Mouse (Mus musculus) thymus, adult 2 months (tissue): Measurements from ENCODE around the gene Rasa3. TPM values are rescaled to one million over a fixed set of nuclear protein-coding genes. Genes with fewer than 3 reads are reported as not detected.

Experiments
- DNase-seq: peaks from one replicate; pipeline ENCODE4 v3.0.0; 2021
- H3K27ac ChIP-seq: fragments of 200-500 bp; 2 replicates; pipeline ENCODE4 v1.5.1; 2012; ENCODE audit warnings: low read length, control low read depth; ENCODE audit not compliant: control insufficient read depth, insufficient read depth
- H3K27me3 ChIP-seq: fragments of 200-500 bp; 2 replicates; pipeline ENCODE4 v1.6.1; 2012; ENCODE audit warnings: mild to moderate bottlenecking, low read length, moderate library complexity, mixed read lengths; ENCODE audit not compliant: control insufficient read depth, insufficient read depth
- H3K36me3 ChIP-seq: fragments of 200-500 bp; 2 replicates; pipeline ENCODE4 v1.6.1; 2012; ENCODE audit warnings: mild to moderate bottlenecking, low read length, moderate library complexity; ENCODE audit not compliant: control insufficient read depth, insufficient read depth
- H3K4me1 ChIP-seq: fragments of 200-500 bp; replicated peaks from 2 replicates; pipeline ENCODE4 v1.6.1; 2012; ENCODE audit warnings: low read length; ENCODE audit not compliant: control insufficient read depth, insufficient read depth
- H3K4me3 ChIP-seq: fragments of 200-500 bp; 2 replicates; pipeline ENCODE4 v1.5.1; 2012; ENCODE audit warnings: mild to moderate bottlenecking, low read length, control low read depth, moderate library complexity; ENCODE audit not compliant: control insufficient read depth, insufficient read depth
- CTCF ChIP-seq: fragments of 200-500 bp; IDR thresholded peaks from 2 replicates; pipeline ENCODE4 v1.5.1; 2012; ENCODE audit warnings: mild to moderate bottlenecking, control low read depth, low read length, moderate library complexity, borderline replicate concordance; ENCODE audit not compliant: control insufficient read depth, poor library complexity, insufficient read depth; ENCODE audit errors: extremely low read depth
- POLR2A ChIP-seq: fragments of 200-500 bp; IDR thresholded peaks from 2 replicates; pipeline ENCODE4 v1.6.1; 2012; ENCODE audit warnings: mild to moderate bottlenecking, low read length, control low read depth, moderate library complexity; ENCODE audit not compliant: control insufficient read depth, poor library complexity, insufficient read depth; ENCODE audit errors: extremely low read depth
- WGBS: fragments of 180-500 bp; shearing (Covaris S2); methylation state at CpG from one replicate; pipeline ENCODE4 v1.1.7; 2018; 5-methylcytosine and 5-hydroxymethylcytosine counted together
- polyA plus RNA-seq: library from polyadenylated mRNA; depleted of rRNA; stranded (reverse); fragments of >200 nt; gene quantifications from 2 replicates; pipeline ENCODE4 v1.2.3, GENCODE M21; 2012; rRNA removed

The Rasa3 gene
- polyA plus RNA-seq, 1 experiment, result 57.5 TPM

GRCm38 (mm10) chr8:13530941-13531340 lies 146.5 kb downstream of the Rasa3 start:
- no peaks in the 10 kb centered on the region for H3K27me3 ChIP-seq
- H3K27ac ChIP-seq, result no peak overlapping the region
- WGBS, result 10% methylated on average over 5 of the region's 5 CpGs
- TF ChIP-seq POLR2A (no peak), CTCF (no peak)
- H3K4me3 ChIP-seq, result no peak overlapping the region
- no peak for DNase-seq
- no peaks in the 10 kb centered on the region for H3K36me3 ChIP-seq
- no peaks in the 10 kb centered on the region for H3K4me1 ChIP-seq

GRCm38 (mm10) chr8:13530401-13530800 lies 147.0 kb downstream of the Rasa3 start:
- 68% methylated on average over 3 of the region's 3 CpGs for WGBS
- TF ChIP-seq CTCF (no peak), POLR2A (no peak)
- H3K36me3 ChIP-seq, result no peaks in the 10 kb centered on the region
- no peaks in the 10 kb centered on the region for H3K27me3 ChIP-seq
- no peaks in the 10 kb centered on the region for H3K4me1 ChIP-seq
- no peak overlapping the region for H3K4me3 ChIP-seq
- H3K27ac ChIP-seq, result no peak overlapping the region
- no peak for DNase-seq

GRCm38 (mm10) chr8:13529891-13530316 lies 147.5 kb downstream of the Rasa3 start:
- WGBS, result 88% methylated on average over 7 of the region's 7 CpGs
- Histone ChIP-seq H3K4me3 (no peak overlapping the region), H3K4me1 (no peaks in the 10 kb centered on the region), H3K27me3 (no peaks in the 10 kb centered on the region), H3K27ac (no peak overlapping the region), H3K36me3 (no peaks in the 10 kb centered on the region)
- no peak for DNase-seq
- TF ChIP-seq POLR2A (no peak), CTCF (no peak)

- H3K4me1 ChIP-seq, result no peaks in the 10 kb centered on the region
- H3K4me3 ChIP-seq, result no peak overlapping the region
- WGBS, result 88% methylated on average over 15 of the region's 15 CpGs
- H3K36me3 ChIP-seq, result no peaks in the 10 kb centered on the region
- H3K27ac ChIP-seq, result no peak overlapping the region
- H3K27me3 ChIP-seq, result no peaks in the 10 kb centered on the region
- no peak for TF ChIP-seq CTCF
- TF ChIP-seq POLR2A, result no peak
- no peak for DNase-seq
Observed at GRCm38 (mm10) chr8:13529011-13529840, 148.2 kb downstream of the Rasa3 start.

GRCm38 (mm10) chr8:13521392-13521791 lies 156.0 kb downstream of the Rasa3 start:
- no peaks in the 10 kb centered on the region for H3K36me3 ChIP-seq
- no peak for DNase-seq
- TF ChIP-seq POLR2A, result no peak
- TF ChIP-seq CTCF, result no peak
- no peaks in the 10 kb centered on the region for H3K4me1 ChIP-seq
- no peak overlapping the region for H3K4me3 ChIP-seq
- H3K27ac ChIP-seq, result no peak overlapping the region
- no peaks in the 10 kb centered on the region for H3K27me3 ChIP-seq
- 88% methylated on average over 7 of the region's 7 CpGs for WGBS

- no peak overlapping the region for H3K27ac ChIP-seq
- H3K4me3 ChIP-seq, result no peak overlapping the region
- TF ChIP-seq CTCF (no peak), POLR2A (no peak)
- DNase-seq, result no peak
- H3K27me3 ChIP-seq, result no peaks in the 10 kb centered on the region
- H3K36me3 ChIP-seq, result no peaks in the 10 kb centered on the region
- 79% methylated on average over 6 of the region's 6 CpGs for WGBS
- no peaks in the 10 kb centered on the region for H3K4me1 ChIP-seq
Observed at GRCm38 (mm10) chr8:13520349-13520748, 157.1 kb downstream of the Rasa3 start.

GRCm38 (mm10) chr8:13519503-13519902 lies 157.9 kb downstream of the Rasa3 start:
- Histone ChIP-seq H3K27ac (no peak overlapping the region), H3K27me3 (no peaks in the 10 kb centered on the region), H3K4me3 (no peak overlapping the region), H3K4me1 (no peaks in the 10 kb centered on the region), H3K36me3 (no peaks in the 10 kb centered on the region)
- TF ChIP-seq POLR2A (no peak), CTCF (no peak)
- no peak for DNase-seq
- WGBS, result 68% methylated on average over 9 of the region's 9 CpGs

- no peaks in the 10 kb centered on the region for H3K27me3 ChIP-seq
- no peaks in the 10 kb centered on the region for H3K36me3 ChIP-seq
- H3K4me1 ChIP-seq, result no peaks in the 10 kb centered on the region
- DNase-seq, result no peak
- no peak overlapping the region for H3K27ac ChIP-seq
- no peak overlapping the region for H3K4me3 ChIP-seq
- WGBS, result 92% methylated on average over 6 of the region's 6 CpGs
- TF ChIP-seq CTCF, result no peak
- TF ChIP-seq POLR2A, result no peak
Observed at GRCm38 (mm10) chr8:13517284-13517781, 160.1 kb downstream of the Rasa3 start.

Other genes with a start within 250 kb of the Rasa3 start
- 4.8 and 5.5 TPM in 2 replicates for gene Tmem255b, start 242.4 kb downstream of the Rasa3 start, polyA plus RNA-seq
- gene Gas6, start 183.1 kb downstream of the Rasa3 start, polyA plus RNA-seq, result 131 and 163 TPM in 2 replicates
- 0.18 and 0.30 TPM in 2 replicates for gene 1700029H14Rik, start 115.1 kb downstream of the Rasa3 start, polyA plus RNA-seq
- gene Cfap97d2, start 28.3 kb upstream of the Rasa3 start, polyA plus RNA-seq, result not detected in 2 replicates
- gene Cdc16, start 80.1 kb upstream of the Rasa3 start, polyA plus RNA-seq, result 69.9 and 72.1 TPM in 2 replicates
- 13.3 and 13.5 TPM in 2 replicates for gene Upf3a, start 108.0 kb upstream of the Rasa3 start, polyA plus RNA-seq
- gene AF366264, start 160.8 kb upstream of the Rasa3 start, polyA plus RNA-seq, result not detected in 2 replicates
- 21.4 and 26.6 TPM in 2 replicates for gene Champ1, start 192.0 kb upstream of the Rasa3 start, polyA plus RNA-seq
- gene Coprs, start 212.7 kb upstream of the Rasa3 start, polyA plus RNA-seq, result 1.9 and 4.0 TPM in 2 replicates